Mouse (Mus musculus): ENCODE results near the gene Ksr1.

The Ksr1 gene

DNA sequence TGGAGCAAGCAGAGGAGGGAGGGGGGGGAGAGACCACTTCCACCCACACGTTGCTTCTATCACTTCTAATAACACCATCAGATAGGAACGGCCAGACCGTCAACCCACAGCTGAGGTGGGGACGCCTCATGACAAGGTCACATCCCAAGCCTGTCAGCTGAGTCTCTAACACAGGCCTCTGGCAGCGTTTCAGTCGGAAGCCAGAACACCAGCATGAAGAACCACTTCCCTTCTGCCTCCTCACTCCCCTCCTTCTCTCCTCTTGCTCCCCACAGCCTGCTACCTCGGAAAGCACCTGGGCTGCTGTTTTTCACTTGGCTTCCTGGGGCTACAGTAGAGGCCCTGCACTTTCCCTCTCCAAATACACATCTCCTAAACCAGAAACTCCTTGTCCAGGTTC lies 53.4 kb downstream of the Ksr1 start:
- DNase-seq = no peak

DNA sequence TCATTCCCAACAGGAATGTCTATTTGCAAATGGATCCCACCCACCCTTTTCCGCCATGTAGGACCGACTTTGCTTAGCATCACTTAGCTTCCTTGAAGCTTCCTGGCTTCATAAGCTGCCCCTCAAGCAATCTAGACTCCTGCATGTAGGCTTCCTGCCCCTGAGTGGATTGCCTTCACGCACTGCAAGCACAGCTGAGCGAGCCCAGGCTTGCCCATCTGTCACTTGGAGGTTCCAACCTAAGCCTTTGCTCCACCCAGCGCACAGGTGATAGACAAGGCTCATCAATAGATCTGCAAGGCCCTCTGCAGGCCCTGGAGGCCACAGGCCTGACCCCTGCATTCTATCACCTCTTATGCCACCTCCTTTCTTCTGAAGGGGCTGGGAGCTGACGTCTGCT lies 54.0 kb downstream of the Ksr1 start:
- no peak for DNase-seq

DNA sequence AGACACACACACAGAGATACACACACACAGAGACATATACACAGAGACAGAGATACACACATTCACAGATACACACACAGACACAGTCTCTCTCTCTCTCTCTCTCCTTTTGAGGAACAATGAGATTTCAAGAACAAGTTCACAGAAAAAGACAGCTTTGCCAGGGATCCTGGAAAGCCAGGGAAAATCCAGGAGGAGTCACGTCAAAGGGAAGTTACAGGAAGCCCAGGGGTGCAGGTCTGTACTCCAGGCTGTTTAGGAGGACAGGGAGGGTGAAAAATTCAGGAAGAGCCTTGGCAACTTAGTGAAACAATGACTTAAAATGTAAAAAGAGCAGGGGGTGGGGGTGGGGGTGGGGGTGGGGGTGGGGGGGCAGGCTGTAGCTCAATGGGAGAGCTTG lies 56.5 kb downstream of the Ksr1 start:
- DNase-seq = no peak

DNA sequence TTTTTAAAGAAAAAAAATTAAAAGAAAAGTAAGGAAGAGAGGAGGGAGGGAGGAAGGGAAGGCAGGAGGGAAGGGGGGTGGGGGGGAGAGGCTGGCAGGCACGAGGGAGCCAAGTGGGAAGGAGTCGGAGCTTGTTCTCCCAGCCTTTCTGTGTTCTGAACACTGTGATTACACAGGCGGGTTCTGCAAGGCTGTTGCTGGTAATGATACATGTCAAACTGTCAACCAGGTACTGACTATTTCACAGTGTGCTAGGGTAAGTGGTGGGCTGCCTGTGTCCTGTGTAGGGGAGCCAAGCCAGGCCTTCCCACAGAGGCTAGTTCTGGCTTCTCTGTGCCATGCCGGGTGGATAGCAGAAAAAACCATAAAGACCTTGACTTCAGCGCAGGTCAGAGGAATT lies 57.2 kb downstream of the Ksr1 start:
- no peak for DNase-seq

DNA sequence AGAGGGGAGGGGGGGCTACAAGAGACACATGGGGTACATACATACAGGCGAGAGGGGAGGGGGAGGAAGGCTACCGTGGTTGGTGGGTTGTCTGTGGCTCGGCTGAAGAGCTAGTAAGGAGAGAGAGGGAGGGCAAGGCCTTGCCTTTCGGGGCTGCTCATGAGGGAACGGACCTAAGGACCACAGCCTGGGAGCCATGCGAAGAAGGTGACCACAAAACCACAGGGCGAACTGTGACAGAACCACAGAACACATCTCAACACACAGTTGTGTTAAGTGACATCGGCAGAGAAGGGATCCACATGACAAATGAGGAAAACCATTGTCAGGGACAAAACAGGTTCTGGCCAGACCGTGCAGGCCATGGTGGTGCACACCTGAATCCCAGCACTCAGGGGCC lies 57.9 kb downstream of the Ksr1 start:
- DNase-seq = no peak

DNA sequence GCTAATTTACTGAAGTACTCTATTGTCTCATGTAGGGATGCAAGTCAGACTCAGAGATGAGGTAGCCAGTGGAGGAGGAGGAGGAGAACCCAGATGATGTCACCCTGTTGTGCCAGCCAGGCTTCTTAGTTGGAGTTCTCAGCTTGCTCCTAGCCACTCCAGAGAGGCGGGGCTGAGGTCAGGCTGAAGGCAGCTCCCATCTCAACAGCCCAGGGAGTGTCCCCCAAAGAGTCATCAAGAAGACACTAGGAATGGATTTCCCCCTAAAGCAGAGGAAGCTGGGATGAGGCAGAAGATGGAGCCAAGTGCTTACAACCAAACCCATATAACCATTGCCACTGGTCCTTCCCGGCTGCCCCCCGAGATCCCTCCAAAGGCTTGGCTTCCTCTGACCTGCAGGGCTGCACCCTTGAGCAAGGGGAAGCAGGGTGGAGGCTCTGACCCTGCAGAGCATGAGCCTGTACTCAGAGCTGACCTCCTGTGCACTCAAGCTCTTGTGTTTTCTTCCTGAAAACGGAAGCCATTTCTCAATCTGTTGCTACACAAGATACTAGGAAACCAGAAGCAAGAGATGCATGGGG lies 58.4 kb downstream of the Ksr1 start:
- DNase-seq = peak; percentile 36

DNA sequence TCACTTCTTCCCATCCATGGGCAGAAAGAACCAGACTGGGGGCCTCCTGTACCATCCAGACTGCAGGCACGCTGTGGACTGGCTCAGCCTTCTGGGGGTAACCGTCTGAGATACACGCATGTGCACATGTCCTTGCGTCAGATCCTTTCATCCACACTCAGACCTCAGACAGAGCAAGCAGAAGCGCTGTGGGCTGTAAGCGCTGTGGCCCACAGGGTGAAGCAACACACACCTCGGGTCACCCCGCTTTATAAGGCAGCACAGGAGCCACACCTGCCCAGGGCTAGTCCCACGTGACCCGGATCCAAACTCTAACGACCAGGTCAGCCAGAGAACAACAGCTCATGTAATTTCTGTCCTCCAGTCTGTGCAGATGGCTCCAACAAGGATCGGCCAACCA lies 59.4 kb downstream of the Ksr1 start:
- no peak for DNase-seq

DNA sequence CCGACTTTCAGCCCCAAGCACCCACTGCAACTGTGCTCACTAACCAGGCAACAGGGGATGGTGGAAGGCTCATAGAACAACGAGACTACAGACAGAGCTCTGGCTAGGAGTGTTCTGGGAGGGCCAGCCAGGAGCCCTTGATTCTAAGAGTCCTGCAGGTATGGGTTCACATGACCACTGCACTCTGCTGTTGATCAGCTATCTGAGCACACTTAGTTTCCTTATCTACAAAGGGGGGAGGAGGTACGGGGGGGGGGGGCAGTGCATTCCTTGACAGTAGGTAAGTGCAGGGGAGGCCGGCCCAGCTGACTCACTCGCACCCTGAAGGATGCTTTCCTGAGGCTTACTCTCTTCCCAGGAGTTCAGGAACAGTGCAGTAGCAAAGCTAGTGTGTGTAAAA lies 61.1 kb downstream of the Ksr1 start:
- no peak for DNase-seq

DNA sequence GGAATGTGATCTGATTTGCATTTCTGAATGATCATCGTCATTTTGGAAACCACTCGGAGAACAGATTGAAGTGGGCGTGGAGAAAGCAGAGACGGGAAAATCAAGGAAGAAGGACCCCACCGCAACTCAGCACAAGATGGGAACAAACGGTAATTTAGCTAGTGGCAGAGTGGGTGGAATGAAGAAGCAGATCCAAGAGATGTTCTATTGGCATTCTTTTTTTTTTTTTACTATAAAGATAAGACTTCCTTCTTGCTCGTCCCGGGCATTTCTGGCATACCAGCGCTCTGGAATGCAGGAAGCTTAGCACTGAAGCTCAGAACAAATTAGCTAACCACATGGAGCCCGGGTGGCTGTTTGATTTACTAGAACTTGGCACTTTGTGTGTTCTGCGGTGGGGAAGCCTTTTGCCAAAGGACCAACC lies 63.2 kb downstream of the Ksr1 start:
- no peak for DNase-seq

DNA sequence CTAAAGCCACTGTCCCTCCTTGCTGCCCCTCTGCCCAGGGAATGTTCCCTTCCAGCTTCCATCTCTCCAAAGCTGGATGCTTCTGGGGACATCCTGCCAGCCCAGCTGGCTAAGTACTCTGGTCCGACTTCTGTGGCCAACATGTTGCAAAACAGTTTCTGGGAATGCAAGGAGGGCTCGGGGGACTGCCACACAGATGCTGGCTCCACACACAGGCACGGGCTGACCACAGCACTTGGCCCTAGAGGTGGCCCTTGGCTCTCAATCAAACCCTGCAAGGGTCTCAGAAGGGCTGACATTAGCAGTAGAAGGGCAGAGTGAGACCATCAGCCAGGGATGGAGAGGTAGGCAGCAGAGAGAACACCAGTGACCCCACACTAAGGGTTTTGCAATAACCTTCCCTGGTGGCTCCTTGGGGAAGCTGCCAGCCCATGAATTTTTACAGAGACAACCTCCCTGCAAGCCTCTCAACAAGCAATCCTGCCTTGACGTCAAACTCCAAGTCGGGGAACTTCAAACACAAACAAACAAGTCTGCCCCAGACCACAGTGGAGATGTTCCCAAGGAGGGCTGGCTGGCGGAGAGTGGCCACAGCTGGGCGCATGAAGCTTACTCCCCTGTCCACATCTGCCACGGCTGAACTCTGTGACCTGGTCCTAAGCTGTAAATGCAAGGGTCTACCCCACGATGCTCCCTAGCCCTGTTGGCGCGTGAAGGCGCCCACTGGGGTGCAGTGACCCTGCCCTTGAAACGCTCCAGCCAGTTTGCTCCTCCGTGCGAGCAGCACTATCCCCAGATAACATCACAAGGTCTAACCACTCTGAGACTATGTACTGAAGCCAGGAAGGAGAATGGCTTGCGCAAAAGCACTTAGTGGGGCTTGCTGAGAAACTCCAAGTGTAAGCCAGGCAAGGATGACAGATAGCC lies 65.0 kb downstream of the Ksr1 start:
- no peak for DNase-seq

DNA sequence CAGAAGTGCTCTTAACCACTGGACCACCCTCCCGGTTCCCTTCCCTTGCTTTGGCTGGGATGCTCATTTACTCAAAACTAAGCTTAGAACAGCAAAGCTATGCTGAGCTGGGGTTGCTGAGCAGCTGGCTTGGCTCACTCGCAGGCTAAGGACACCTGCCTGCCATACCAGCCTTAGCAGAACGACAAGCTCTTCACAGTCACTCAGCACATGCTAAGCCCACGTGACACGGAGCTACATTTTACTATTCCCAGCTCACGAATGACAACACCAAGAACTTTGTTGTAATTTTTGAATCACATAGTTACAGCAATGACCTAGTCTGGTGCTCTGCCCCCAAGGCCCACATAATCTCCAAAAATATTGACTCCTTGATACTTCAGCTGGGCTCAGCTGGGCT lies 66.1 kb downstream of the Ksr1 start:
- no peak for DNase-seq

DNA sequence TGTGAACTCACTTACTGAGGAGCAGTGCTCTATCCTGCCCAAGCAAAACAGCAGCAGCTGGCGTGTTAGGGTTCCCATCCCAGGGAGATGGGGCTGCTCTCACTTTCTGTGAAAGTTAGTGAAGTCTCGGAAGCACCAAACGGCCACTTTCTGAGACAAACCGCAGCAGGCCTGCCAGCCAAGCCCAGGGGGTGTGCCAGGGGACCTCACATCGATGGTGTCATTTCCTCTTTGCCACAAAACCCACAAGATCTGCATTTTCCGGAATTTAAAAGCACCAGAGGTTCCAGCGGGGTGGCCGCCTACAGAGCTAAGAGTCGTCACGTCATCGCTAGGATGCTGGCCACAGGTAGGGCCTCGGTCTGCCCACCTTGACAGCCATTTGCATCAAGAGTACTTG lies 69.7 kb downstream of the Ksr1 start:
- peak; percentile 50 for DNase-seq

DNA sequence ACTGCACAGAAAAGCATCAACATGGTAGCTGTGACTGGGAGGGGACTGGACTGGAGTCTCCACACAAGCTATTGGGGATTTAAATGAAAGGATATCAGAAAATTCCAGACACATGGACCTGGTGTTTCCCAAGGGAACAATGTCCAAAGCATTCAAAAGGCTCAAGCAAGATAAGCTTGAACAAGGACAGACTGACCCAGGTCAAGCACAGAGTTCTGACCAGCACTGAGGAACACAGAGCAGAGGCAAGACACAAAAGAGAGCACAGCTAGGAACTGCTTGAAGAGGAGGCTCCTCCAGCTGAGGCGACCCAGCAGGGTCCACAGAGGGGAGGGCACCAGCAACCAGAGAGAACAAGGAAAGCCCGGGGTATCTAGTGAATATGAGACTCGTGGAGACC lies 71.2 kb downstream of the Ksr1 start:
- no peak for DNase-seq

DNA sequence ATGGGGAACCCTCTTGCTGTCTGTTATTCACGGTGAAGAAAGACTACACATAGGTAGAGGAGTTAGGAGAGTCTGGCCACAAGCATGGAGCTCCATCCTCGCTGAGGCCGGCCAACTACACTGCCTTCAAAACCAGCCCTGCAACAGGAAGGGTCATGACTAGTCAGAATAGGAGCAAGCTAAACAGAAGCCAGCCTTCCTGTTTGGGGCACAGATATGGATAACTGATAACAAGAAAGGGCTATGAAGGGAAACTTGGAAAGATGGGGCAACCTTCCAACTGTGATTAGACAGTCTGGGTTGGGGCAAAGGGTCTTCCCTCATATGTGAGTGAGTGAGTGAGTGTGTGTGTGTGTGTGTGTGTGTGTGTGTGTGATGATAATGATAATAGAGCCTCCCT lies 71.6 kb downstream of the Ksr1 start:
- DNase-seq = no peak

DNA sequence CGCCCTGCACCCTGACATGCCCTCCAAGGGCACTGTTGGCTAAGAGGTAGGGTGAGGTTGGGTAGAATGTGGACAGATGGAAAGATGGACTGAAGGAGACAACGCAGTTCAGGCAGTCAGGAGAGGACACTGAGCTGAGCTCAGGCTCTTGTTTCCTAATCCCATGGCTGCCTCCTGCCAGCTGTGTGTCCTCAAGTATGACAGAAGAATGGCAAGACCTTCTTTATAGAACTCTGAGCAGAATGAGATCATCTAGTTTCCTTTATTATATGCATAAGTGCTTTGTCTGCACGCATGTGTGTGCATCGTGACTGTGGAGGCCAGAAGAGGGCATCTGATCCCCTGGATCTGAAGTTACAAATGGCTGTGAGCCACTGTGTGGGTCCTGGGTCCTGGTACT lies 72.6 kb downstream of the Ksr1 start:
- DNase-seq = no peak

DNA sequence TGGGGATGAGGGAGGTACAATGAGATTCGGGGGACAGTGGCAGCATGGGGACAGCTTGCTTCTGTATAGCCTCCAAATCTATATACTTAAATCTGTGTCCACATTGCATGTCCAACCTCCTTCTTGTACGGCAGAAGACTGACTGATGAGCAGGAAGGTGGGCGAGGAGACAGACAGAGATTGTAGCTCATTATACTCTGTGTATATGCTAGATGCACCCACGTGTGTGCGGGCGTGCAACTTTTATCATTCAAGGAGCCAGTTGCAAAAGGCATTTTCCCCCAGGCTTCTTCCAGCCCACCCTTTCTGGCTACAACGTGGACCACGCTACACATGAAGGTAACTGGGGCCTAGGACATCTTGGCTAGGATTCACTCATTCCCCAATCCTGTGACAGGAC lies 74.1 kb downstream of the Ksr1 start:
- DNase-seq = no peak

DNA sequence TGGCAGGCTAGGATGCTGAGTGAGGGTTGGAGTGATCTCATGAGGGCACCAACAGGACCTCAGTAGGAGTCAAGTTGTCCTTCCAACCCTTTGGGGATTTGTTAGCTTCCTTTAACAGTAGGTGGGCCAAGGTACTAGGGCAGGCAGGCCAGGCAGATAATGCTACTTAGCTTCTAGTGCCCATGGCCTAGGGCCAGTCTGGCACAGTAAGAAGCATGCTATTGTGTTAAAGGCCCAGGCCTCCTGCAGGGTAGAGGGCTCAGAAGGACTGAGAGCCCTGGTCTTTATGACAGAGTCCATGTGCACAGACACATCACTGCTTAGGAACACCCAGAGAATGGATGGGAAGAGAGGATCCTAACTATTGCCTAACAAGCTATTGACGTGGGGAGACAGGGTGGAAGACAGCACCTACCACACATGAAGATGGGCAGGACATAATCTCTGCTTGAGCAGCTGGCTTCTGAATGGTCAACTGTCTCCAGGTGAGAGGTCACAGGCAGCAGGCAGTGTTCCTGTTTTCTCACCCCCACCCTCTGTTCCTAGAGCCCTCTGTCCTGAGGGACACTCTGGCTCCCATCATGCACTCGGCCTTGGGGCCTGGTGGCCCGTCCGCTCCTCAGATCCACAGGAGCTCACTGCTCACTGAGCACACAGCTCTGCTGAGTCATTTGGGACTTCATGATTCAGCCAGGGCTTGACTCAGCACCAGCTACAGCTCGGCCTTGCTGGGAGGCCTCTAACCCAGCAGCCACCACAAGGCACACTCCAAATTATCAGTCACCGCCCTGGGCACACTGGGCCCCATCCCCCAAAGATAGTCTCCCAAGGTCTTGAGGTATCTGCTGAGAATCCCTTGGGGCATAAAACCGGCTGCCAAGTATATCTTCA lies 74.9 kb downstream of the Ksr1 start:
- DNase-seq = peak; percentile 93

DNA sequence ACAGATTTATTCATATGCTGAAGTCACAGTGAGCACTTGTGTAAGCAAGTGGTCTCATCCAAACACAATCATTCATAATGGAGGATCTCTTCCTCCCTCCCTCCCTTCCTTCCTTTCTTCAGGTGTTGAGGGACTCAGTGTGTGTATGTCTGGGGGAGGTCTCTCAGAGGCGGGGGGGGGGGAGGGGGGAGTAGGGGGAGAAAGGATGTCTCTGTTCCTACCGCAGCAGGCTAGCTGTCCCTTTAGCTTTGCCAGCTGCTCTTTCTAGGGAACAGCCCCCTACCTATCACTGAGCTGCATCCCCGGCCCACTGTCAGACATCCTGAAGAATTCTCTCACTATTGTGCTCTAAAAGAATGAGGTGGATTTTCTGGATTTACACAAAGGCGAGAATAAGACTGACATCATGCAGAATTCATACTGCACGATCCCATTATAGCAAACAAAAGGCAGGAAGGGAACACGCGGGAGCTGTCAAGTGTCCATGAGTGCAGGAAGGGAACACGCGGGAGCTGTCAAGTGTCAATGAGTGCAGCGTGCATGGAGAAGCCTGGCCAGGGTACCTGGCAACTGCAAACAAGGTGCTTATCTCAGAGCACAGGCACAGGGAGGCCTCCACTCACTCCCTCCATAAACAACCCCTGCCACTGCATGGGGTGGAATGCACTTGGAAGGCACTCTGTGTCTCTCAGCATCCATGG lies 76.6 kb downstream of the Ksr1 start:
- peak; percentile 88 for DNase-seq

DNA sequence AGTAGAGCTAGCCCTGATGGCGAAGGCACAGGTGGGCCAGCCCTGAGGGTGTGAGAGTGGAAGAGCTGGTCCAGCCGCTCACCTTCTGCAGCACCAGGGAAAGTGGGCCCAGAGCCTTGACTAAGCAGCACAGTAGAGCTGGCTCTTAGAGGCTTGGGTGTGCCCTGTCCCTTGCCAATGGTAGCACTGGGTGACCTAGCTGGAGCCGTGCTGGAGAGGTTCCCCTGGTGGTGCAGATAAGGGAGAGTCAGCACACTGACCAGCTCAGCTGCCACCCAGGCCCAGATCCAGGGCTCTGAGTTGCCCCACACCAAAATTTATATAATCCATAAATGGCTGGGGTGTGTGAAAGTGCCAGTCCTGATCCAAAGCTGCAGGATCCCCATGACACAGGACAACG lies 79.0 kb downstream of the Ksr1 start:
- DNase-seq = peak; percentile 87

DNA sequence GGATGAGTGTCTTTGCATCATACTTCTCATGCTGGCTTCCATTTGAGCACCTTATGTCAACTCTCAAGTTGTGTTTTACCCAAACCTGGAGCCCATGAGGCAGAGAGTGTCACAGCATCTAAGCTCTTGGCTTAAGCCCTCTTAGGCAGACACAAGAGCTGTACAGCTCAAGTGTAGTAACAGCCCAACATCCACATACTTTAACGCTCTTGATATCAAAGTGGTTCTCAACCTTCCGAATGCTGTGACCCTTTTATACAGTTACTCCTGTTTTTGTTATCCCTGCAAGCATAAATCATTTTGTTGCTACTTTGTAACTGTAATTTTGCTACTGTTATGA lies 80.0 kb downstream of the Ksr1 start:
- DNase-seq = no peak

DNA sequence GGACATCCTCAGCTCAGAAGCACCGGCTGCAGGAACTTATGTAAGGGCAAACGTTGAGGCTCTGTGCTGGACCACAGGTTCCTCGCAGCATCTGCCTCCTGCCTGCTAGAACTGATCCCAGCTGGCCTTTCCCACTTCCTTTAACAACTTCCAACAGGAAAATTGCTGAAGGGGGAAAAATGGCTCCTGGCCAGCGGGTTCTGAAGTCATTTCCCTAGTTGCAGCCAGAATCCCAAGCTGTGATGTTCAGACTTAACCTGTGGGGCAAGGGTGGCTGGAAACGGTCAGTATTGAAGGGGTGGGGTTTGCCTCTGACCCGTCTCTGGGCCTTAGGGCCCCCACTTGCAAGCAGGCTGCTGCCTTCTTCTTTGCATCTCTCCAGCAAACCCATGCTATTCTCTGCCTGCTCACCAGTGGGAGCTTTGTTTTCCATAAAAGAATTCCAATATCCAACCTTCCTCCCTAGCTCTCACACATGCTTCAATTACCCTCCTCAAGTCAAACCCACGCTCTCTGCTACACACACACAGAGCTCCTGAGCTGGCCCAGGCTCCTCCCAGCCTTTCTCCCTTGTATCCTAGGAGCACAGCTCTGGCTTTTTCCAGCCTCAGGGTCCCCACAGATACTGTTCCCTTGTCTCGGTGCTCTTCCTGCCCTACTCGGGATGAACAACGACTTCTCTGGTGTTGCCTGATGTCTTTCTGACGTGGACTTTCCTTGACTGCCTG lies 80.6 kb downstream of the Ksr1 start:
- no peak for DNase-seq

DNA sequence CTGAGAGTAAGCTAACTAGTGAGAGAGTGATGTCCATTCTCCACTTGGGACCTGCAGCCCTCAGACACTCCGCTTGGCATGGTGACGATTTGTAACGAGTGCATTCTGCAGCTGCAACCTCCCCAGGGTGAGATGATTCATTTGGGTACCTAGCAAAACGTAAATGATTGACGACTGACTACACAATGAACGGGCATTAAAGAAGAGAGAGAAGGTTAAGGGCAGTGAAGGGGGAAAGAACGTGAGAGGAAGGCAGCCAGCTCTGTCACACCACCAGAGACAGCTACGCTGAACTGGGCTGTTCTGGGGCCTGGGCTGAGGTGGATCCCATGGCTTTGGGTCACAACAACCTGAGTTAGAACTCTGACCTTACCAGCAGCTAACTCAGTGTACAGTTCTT lies 81.9 kb downstream of the Ksr1 start:
- DNase-seq = no peak

All from liver (tissue).